Mouse (Mus musculus) thymus, postnatal 14 days (tissue): Measurements from ENCODE around the gene Fbxo36.

Source experiments
- DNase-seq: peaks from one replicate; pipeline ENCODE4 v3.0.0; 2021

Gene Fbxo36

DNA sequence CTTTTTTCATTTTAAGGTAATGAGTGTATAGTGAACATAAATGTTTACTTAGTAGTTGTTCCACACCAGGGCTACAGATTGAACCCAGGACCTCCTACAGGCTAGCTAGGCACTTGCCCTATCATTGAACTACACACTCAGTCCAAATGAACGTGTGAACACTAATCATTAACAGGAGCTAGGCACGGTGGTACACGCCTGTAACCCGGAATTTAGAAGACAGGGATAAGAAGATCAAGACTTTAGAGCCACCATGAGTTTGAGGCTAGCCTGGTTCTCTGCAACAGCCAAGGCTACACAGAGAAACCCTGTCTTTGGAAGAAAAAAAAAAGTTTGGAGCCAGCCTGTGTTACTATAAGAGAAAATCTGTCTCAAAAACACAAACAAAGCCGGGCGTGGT is 20.0 kb downstream of the Fbxo36 start:
- no peak for DNase-seq

DNA sequence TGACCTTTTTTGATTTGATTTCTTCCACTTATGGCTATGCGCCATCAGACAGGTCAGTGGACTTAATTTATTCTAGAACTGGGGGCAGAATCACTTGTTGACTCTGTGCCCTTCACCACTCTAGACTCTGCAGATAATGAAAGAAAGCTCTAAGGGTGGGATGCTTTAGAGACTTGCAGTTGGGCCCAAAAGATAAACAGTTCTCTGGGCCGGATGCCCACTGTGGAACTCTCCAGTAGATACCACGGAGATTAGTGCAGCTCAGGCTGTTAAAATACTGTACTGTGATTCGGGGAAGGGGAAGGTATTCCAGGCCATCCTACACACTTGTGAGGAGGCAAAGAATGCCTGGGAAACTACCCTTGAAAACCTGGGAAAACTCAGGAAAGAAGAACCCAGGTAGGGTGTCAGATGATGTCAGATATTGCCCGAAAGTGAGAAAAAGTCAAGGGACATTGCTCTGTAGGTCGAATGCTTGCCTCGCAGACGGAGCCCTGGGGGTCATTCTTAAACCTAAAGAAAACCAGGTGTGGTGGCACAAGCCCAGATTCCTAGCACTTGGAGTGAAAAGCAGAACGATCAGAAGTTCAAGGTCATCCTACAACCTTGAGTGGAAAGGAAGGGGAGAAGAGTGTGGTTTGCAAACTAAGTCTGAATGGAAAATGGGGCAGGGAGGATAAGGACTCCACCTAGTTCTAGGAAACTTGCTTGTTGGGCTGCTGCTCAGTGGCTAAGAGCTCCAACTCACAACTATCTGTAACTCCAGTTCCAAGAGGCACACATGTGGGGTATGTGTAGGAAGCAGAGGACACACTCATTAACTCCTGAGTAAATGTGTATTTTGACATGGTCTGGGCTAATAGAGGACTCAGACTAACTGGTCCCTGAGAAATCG is 21.0 kb downstream of the Fbxo36 start:
- DNase-seq = no peak

DNA sequence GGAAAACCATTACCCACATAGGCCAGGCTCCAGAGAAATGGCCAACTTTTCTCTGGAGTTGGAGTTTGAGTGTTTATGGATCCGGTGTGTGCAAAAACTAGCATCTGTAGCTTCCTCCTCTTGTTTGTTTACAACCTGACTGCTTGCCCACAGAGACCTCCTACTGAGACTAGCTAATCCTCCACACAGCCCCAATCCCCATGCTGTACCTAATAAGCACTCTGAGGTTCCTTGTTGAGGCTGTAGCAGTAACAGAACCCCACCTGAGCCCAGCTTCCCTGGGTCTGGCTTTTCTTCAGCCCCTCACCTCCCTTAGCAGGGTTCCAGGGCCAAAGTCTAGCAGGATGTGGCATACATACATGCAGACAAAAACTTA is 21.6 kb downstream of the Fbxo36 start:
- no peak for DNase-seq

DNA sequence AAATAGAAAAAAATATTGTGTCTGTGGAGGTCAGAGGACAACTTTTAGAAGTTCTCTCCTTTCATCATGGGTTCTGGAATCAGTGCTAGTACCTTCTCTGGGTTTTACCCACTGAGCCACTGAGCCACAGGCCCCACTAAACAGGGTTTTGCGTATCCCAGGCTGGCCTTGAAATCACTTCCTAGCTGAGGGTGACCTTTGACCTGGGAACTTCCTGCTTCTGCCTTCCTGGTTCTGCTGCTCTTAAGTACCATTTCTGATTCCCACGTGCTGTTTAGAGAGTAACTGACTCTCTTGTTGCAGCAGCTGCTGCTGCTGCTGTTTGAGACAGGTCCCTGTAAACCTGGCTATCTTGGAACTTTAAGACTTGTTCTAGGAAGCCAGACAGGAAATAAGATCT is 25.0 kb downstream of the Fbxo36 start:
- DNase-seq = no peak

DNA sequence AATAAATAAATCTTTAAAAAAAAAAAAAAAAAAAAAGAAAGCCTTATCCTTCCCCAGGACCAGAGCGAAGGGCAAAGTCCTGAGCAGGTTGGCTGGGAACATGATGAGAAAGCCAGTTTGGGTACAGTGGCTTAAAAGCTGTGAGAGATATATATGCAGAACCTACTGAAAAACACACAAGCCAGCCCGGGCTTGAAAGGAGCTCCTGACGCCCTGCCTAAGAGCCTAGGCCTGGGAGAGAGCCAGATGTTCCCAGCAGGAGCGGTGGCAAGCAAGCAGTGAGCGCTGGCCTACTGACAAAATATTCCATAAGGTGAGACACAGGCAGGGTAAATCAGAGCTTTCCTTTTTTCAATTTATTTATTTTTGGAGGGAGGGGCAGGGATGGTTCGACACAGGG is 26.6 kb downstream of the Fbxo36 start:
- no peak for DNase-seq

DNA sequence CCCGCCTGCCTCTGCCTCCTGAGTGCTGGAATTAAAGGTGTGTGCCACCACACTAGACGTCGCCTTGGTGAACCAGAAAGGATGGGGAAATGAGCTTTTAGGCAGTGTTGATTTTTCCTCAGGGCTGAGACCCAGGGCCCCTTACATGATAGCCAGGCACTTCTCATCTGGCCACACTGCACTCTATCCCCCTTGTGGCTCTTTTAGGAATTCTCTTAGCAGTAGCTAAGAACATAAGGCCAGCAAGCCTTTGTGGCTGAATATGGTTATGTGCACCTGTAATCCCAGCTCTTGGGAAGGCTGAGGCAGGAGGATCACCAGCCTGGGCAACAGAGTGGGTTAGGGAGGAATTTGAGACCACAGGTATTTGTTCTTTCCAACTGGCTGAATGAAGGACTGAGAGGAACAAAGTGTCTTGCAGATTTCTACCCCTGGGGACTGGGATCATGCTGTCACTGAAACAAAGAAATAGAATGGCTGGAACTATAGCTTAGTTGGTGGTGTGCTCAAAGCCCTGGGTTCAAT is 27.1 kb downstream of the Fbxo36 start:
- DNase-seq = no peak

DNA sequence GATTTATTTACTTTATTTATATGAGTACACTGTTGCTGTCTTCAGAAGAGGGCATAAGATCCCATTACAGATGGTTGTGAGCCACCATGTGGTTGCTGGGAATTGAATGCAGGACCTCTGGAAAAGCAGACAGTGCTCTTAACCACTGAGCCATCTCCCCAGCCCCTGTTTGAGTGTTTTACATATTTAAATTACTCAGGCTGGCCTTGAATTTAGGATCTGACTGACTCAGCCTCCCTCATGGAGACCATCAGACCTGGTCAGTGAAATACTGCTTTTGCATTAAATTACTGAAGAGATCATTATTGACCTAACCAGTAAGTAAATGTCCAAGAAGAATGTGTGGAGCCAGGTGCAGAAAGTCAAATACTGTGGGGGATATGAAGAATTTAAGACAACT is 28.7 kb downstream of the Fbxo36 start:
- DNase-seq = no peak

DNA sequence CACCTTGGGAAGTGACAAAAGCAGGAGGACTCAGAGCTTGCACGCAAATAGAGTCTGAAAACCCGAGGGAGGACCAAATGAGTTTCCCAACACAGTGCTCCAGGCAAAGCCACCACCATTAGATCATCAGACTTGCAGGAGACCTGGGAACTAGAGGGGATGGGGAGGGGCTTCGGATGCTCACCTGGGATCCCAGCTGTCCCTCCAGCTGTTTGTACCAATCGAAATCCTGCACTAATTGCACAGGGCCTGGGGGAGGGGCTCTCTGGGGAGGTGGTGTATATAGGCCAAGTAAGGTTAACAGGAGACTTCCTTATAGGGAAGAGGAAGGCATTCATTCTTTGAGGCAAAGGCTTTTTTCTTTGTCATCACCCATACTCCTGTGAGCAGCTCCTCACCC is 29.2 kb downstream of the Fbxo36 start:
- no peak for DNase-seq

DNA sequence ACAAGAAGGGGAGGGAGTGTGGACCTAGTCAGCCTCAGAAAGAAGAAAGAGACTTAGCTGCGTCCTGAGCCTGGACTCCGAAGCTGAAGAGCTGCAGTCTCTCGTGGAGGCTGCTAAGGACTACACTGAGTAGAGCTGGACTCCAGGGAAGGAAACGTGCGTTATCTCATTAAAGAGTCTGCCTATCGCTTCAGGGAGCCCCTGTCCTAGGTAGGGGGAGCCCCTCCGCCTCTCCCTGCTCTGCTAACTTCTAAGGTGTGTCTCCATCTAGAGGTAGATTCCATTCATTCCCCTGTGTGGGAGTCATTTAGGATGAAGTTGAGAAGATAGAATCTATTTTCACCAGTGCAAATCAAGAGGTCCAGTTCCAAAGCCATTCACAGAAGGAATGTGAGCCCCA is 29.9 kb downstream of the Fbxo36 start:
- no peak for DNase-seq

DNA sequence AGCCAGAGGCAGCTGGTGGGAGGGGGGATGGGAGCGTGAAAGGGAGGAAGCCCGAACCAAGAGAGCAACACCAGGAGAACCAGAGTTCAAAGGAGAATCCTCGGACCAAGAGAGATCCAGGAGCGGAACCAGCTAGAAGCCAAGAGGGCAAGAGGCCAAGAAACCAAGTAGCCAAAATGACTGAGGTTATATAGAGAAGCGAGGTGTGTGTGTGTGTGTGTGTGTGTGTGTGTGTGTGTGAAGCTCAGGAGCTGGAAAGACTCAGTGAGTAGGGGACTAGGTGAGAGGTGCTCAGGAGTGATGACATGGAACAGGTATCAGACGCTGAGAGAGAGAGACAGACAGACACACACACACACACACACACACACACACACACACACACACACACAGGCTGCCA is 31.5 kb downstream of the Fbxo36 start:
- DNase-seq = no peak

DNA sequence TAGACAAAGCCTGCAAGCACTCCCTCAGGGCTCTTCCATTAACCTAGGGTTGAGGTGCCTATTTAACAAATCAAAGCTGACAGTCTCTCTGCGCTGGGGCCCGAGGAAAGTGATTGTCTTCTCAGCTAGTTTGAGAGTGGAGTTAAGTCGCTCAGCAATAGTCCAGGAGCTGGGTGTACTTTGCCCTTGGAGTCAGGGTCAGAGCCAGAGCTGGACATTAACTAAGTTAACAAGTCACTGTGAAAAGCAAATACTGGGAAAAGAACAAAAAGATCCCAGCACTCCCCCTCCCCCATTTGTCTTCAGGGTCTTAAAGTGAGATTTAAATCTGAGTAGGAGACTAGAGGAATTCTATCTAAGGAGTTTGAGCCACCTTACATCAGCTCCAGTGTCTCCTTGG is 32.5 kb downstream of the Fbxo36 start:
- DNase-seq = no peak

DNA sequence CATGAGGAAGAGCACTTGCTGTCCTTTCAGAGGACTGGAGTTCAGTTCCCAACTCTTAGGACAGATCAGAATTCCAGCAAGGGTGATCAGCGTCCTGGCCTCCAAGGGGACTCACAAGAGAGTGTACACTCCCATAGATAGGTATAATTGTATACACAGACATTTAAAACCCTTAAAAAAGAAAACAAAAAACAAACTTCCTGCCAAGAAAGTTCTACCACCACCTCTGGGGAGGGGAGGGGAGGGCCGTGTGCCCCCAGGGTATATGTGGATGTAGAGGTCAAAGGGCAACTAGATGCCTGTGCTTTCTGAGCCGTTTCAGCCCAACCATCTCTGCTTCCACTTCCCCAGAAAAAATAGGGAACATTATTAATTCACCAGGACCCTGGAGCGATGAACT is 33.3 kb downstream of the Fbxo36 start:
- DNase-seq = no peak

DNA sequence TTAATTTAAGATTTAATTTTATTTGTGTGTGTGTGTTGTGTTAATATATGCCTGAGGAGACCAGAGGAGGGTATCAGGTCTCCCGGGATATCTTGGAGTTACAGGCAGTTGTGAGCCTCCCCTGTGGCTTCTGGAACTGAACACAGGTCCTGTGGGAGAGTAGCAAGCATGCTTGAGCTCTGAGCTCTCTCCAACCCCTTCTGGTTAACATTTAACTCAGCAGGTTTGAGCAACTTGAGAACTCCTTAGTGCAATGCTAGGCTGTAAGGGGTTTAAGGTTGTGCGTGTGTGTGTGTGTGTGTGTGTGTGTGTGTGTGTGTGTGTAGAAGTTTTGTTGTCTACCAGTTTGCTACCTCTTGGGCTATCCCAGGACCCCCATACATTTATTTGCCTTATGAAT is 37.9 kb downstream of the Fbxo36 start:
- no peak for DNase-seq

DNA sequence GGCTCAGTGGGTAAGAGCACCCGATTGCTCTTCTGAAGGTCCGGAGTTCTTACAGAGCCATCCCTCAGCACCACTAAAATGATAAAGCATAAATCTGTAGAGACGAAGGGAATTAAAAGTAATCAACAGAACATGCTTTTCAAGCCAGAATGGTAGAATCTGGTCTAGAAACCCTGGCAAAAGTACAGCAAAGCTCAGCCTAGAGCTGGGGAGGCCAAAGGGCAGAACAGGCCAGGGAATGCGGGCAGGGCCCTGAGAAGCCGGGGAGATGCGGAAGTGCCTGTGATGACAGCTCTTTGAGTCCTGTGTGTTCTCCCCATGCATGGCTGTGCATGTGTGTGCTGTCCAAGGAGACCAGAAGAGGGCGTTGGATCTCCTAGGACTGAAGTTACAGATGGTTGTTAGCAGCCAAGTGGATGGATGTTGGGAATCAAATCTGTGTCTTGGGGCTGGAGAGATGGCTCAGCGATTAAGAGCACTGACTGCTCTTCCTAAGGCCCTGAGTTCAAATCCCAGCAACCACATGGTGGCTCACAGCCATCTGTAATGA is 40.0 kb downstream of the Fbxo36 start:
- DNase-seq = no peak

DNA sequence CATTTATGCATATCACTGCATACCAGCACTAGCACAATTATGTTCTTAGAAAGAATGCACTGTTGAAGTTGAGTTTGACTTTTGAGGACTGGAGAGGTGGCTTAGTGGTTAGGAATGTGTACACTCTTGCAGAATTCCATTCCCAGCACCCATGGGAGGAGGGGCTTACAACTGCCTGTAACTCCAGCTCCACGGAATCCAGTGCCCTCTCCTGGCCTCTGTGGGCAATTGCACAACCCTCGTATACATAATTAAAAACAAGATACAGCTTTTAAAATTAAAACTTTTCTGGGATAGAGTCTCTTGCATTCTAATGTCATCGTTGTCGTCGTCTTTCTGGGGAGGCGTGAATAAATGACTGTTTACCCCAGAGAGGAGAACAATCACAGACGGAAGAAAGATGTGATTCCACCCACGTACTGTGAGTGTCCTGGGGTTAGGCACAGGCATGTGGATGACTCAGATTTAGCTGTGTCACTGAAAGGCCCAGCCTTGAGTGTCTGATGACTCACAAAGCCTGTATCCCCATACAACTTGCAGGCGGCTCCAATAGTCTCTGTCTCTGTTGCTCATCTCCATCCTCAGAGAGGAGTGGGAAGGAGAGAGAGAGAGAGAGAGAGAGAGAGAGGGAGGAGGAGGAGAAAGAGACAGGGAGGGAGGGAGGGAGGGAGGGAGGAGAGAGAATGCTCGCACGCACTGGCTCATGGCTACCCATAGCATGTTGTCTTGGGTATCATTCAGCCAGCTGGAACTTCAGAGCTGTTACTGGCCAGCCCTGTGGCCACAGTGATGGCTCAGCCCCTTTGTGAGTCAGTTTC is 41.8 kb downstream of the Fbxo36 start:
- DNase-seq = no peak

DNA sequence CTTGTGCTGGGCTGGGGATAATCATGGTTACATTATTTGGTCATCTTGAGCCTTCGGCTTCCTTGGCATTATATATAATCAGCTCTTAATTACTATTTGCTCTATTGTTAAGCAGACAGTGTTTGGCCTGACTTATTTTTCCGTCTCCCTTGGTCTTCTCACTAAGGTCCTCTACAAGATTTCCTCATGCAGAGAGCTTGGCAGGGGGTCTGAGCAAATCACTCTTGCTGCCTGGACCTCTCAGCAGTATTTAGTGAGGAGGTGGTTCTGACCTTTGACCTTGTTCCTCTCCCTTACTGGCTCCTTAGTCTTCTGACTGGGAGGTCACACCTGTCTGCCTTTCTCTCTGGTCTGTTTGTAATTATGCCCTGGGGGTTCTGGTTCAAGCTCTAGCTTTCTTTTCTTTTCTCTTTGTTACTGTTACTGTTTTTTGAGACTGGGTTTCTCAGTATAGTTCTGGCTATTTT is 42.5 kb downstream of the Fbxo36 start:
- no peak for DNase-seq

DNA sequence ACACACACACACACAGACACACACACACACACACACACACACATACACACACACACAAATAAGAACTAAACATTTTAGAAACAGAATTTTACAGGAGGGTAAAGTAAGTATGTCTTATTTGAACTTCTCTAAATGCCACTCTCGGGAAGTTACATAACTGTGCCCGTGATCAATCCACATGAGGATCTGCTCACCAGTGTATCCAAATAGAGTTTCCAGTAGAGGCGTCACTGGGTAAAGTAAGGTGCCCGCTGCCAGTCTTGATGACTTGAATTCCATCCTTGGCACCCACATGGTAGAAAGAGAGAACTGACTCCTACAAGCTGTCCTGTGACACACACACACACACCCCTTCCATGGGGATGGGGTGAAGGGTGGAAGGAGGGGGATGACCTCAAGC is 43.3 kb downstream of the Fbxo36 start:
- DNase-seq = no peak

DNA sequence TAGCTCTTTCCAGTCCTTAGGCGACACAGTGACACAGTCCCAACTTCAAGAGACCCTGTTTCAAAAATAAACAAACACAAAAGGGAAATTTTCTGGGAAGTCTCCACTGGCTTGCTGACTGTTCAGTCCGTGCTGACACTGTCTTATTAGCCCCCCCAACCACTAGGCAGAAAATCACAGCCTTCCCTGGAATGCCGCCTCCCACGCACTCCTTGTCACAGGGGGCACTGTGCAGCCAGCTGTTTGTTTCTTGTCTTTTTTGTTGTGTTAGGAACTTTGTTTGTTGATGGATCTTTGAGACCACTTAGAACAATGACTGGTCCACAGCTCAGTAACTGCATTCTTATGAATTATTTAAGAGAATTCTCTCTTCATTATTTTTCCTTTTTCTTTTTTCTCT is 44.2 kb downstream of the Fbxo36 start:
- no peak for DNase-seq

DNA sequence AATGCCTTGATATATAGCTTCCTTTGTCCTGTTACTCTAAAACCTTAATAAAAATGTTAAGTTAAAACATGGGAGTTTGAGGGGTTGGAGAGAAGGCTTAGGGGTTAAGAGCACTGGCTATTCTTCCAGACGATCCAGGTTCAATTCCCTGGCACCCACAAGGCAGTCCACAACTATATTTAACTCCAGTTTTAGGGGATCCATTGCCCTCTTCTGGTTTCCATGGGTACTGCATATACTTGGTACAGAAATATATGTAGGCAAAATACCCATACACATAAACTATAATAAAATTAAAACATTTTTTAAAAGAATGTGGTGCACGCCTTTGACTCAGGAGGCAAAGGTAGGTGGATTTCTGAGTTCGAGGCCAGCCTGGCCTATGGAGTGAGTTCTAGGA is 45.5 kb downstream of the Fbxo36 start:
- peak; percentile 23 for DNase-seq

DNA sequence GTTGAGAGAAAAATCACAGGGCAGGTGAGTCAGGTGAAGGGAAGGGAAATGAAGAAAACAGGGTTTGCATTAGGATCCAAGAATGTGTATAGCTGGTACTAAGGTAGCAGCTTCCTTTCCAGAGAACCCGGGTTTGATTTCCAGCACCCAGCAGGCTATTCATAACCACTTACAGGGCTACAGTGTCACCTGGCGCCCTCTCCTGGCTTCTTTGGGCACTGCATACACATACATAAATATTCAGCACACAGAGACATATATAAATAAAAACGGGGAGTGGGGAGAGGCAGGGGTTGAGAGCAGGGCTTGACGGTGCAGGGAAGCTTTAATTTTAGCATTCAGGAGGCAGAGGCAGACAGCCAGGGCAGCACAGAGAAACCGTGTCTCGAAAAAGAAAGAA is 46.3 kb downstream of the Fbxo36 start:
- peak; percentile 20 for DNase-seq

DNA sequence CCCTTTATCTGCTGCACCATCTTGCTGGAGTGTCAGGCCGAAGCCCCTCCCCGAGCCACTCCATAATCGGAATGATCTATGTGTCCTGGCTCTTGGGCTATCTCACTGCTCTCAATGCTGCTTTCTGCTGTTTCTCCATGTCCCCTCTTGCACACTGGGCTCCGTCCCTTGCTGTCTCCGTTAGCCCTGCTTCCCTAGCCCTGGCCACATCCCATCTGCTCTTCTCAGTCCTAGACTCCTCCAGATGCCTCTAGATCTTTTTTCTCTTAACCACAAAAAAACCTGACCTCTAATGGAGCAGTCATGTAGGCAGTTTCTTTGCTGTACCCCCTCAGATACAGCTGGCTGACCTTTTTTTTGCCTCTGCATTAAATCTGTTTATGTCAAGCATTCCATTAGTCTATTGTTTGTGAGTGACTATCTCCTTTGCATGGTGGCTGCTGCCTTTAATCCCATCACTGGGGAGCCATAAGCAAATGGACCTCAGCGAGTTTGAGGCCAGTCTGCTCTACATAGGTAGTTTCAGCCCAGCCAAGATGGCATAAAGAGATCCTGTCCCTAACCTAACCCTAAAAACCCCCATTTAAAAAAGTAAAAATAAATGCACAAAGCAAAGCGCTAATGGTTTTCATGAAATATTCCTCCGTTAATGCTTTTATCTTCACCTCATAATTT is 49.8 kb downstream of the Fbxo36 start:
- DNase-seq = no peak

DNA sequence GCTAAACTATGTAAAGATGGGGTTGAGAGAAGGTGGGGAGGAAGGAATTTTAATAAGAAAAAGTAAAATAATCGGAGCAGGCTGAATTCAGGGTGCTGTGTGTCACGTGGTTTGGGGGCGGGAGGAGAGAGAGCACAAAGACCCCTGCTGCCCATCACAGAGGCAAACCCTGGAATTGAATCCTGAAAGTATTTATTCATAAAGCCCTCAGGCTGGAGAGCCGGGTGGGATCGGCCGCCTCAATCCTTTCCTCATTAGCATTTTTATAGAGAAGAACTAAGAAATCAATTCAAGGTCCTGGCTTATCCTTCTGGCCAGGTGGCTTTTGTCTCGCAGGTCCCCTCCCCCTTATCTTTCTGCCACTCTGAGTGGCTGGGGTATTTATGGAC is 50.4 kb downstream of the Fbxo36 start:
- no peak for DNase-seq

DNA sequence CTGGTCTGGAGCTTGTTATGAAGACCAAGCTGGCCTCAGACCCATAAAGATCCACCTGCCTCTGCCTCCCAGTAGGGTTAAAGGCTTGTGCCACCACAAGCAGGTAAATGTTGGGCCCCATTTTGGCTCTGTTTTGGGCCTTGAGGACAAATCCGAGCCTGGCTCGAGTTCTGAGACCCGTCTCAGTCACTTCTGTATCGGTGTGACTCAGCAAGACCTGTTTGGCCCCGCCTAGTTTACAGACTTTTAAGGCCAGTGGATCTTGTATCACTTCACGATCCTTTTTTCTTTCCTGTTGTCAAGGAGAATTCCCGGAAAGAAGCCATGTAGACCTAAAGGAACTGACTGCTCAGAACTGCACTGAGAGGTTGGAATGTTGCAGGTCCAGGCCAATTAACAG is 50.9 kb downstream of the Fbxo36 start:
- DNase-seq = no peak
